Mouse (Mus musculus): Measurements from ENCODE around the gene Krt12. TPM values are rescaled to one million over a fixed set of nuclear protein-coding genes. Genes with fewer than 3 reads are reported as not detected.

Krt12 gene
- polyA plus RNA-seq, 1 experiment from 2014 or later, result not detected

- Histone ChIP-seq H3K9me3 (ENCODE audit: control insufficient read depth, low read length) (no peaks in the 10 kb centered on the region), H3K36me3 (ENCODE audit: control insufficient read depth, insufficient read depth, low read length) (no peaks in the 10 kb centered on the region), H3K27me3 (ENCODE audit: control insufficient read depth, insufficient read depth, low read length) (no peaks in the 10 kb centered on the region), H3K27ac (ENCODE audit: low read depth, low read length) (no peak overlapping the region), H3K9ac (replicated peaks; ENCODE audit: low read depth, low read length) (no peak overlapping the region), H3K4me1 (ENCODE audit: control insufficient read depth, insufficient read depth, low read length) (no peaks in the 10 kb centered on the region), H3K4me3 (ENCODE audit: low read depth, low read length) (no peak overlapping the region), H3K4me2 (ENCODE audit: low read depth, low read length) (no peak overlapping the region)
- no peak for ATAC-seq (ENCODE audit: low read depth)
- WGBS, result 42% methylated on average over 10 of the region's 10 CpGs
Observed at GRCm38 (mm10) chr11:99366791-99367190, 55.3 kb downstream of the Krt12 start.

Other genes starting within 250 kb of the Krt12 start
- 155 and 157 TPM in 2 replicates for gene Smarce1, start 191.2 kb downstream of the Krt12 start, polyA plus RNA-seq (2014; fragmentation: Nextera tagmentation; extraction: Ambion mirVana)
- gene Krt222, start 178.2 kb downstream of the Krt12 start, polyA plus RNA-seq (2014; fragmentation: Nextera tagmentation; extraction: Ambion mirVana), result 9.5 and 11.6 TPM in 2 replicates
- gene Krt24, start 137.0 kb downstream of the Krt12 start, polyA plus RNA-seq (2014; fragmentation: Nextera tagmentation; extraction: Ambion mirVana), result not detected in 2 replicates
- gene Krt25, start 99.3 kb downstream of the Krt12 start, polyA plus RNA-seq (2014; fragmentation: Nextera tagmentation; extraction: Ambion mirVana), result 0.45 and 0.79 TPM in 2 replicates
- 0.10 and 0.29 TPM in 2 replicates for gene Krt26, start 84.3 kb downstream of the Krt12 start, polyA plus RNA-seq (2014; fragmentation: Nextera tagmentation; extraction: Ambion mirVana)
- 0.43 TPM in 1 of 2 replicates, not detected in the other for gene Krt27, start 71.2 kb downstream of the Krt12 start, polyA plus RNA-seq (2014; fragmentation: Nextera tagmentation; extraction: Ambion mirVana)
- gene Krt28, start 47.4 kb downstream of the Krt12 start, polyA plus RNA-seq (2014; fragmentation: Nextera tagmentation; extraction: Ambion mirVana), result 0.24 and 0.32 TPM in 2 replicates
- 33.7 and 39.7 TPM in 2 replicates for gene Krt10, start 32.9 kb downstream of the Krt12 start, polyA plus RNA-seq (2014; fragmentation: Nextera tagmentation; extraction: Ambion mirVana)
- 0.13 TPM in 2 replicates for gene Krt20, start 15.9 kb upstream of the Krt12 start, polyA plus RNA-seq (2014; fragmentation: Nextera tagmentation; extraction: Ambion mirVana)
- 0.22 TPM in 1 of 2 replicates, not detected in the other for gene Krt23, start 70.9 kb upstream of the Krt12 start, polyA plus RNA-seq (2014; fragmentation: Nextera tagmentation; extraction: Ambion mirVana)
- gene Krt39, start 99.1 kb upstream of the Krt12 start, polyA plus RNA-seq (2014; fragmentation: Nextera tagmentation; extraction: Ambion mirVana), result not detected in 2 replicates
- not detected in 2 replicates for gene Krt40, start 120.9 kb upstream of the Krt12 start, polyA plus RNA-seq (2014; fragmentation: Nextera tagmentation; extraction: Ambion mirVana)
- not detected in 2 replicates for gene Krtap3-3, start 128.6 kb upstream of the Krt12 start, polyA plus RNA-seq (2014; fragmentation: Nextera tagmentation; extraction: Ambion mirVana)
- not detected in 2 replicates for gene Krtap3-2, start 134.6 kb upstream of the Krt12 start, polyA plus RNA-seq (2014; fragmentation: Nextera tagmentation; extraction: Ambion mirVana)
- not detected in 2 replicates for gene Gm11939, start 137.2 kb upstream of the Krt12 start, polyA plus RNA-seq (2014; fragmentation: Nextera tagmentation; extraction: Ambion mirVana)
- not detected in 2 replicates for gene Krtap3-1, start 144.4 kb upstream of the Krt12 start, polyA plus RNA-seq (2014; fragmentation: Nextera tagmentation; extraction: Ambion mirVana)
- not detected in 2 replicates for gene Krtap1-5, start 158.8 kb upstream of the Krt12 start, polyA plus RNA-seq (2014; fragmentation: Nextera tagmentation; extraction: Ambion mirVana)
- gene Krtap1-4, start 161.4 kb upstream of the Krt12 start, polyA plus RNA-seq (2014; fragmentation: Nextera tagmentation; extraction: Ambion mirVana), result not detected in 2 replicates
- not detected in 2 replicates for gene Krtap1-3, start 169.1 kb upstream of the Krt12 start, polyA plus RNA-seq (2014; fragmentation: Nextera tagmentation; extraction: Ambion mirVana)
- not detected in 2 replicates for gene Krtap9-3, start 175.8 kb upstream of the Krt12 start, polyA plus RNA-seq (2014; fragmentation: Nextera tagmentation; extraction: Ambion mirVana)
- gene Gm11938, start 181.0 kb upstream of the Krt12 start, polyA plus RNA-seq (2014; fragmentation: Nextera tagmentation; extraction: Ambion mirVana), result not detected in 2 replicates
- not detected in 2 replicates for gene Gm11937, start 187.9 kb upstream of the Krt12 start, polyA plus RNA-seq (2014; fragmentation: Nextera tagmentation; extraction: Ambion mirVana)
- not detected in 2 replicates for gene Krtap2-4, start 192.6 kb upstream of the Krt12 start, polyA plus RNA-seq (2014; fragmentation: Nextera tagmentation; extraction: Ambion mirVana)
- gene Gm11562, start 198.2 kb upstream of the Krt12 start, polyA plus RNA-seq (2014; fragmentation: Nextera tagmentation; extraction: Ambion mirVana), result not detected in 2 replicates
- gene Krtap4-1, start 206.0 kb upstream of the Krt12 start, polyA plus RNA-seq (2014; fragmentation: Nextera tagmentation; extraction: Ambion mirVana), result not detected in 2 replicates
- gene Krtap4-2, start 212.8 kb upstream of the Krt12 start, polyA plus RNA-seq (2014; fragmentation: Nextera tagmentation; extraction: Ambion mirVana), result not detected in 2 replicates
- gene Krtap4-7, start 221.8 kb upstream of the Krt12 start, polyA plus RNA-seq (2014; fragmentation: Nextera tagmentation; extraction: Ambion mirVana), result not detected in 2 replicates
- not detected in 2 replicates for gene Gm11555, start 228.0 kb upstream of the Krt12 start, polyA plus RNA-seq (2014; fragmentation: Nextera tagmentation; extraction: Ambion mirVana)
- not detected in 2 replicates for gene Gm11563, start 236.7 kb upstream of the Krt12 start, polyA plus RNA-seq (2014; fragmentation: Nextera tagmentation; extraction: Ambion mirVana)
- gene Krtap4-6, start 243.7 kb upstream of the Krt12 start, polyA plus RNA-seq (2014; fragmentation: Nextera tagmentation; extraction: Ambion mirVana), result not detected in 2 replicates